Mouse (Mus musculus): ENCODE data around the gene Olfr761.
"Not testable (repeated sequence)": the region's sequence is repeated elsewhere in the genome, so short reads cannot be mapped to it uniquely, and the experiment has no call there.

- TF ChIP-seq POLR2A (IDR thresholded peaks at IDR 0.05; ENCODE audit: control insufficient read depth, low read depth, low read length); CTCF (IDR thresholded peaks at IDR 0.05; ENCODE audit: control insufficient read depth, insufficient read depth, insufficient replicate concordance, low read depth, low read length): not testable (repeated sequence)
These were observed 46.1 kb downstream of the Olfr761 start for GRCm38 (mm10) chr17:37906821-37907220.
